Mouse (Mus musculus) embryonic facial prominence, embryonic 10.5 days (tissue): Measurements from ENCODE around the gene Sgms1. TPM values are rescaled to one million over a fixed set of nuclear protein-coding genes. Genes with fewer than 3 reads are reported as not detected.
A peak's percentile ranks its signal among the peaks of the same experiment; 100 is the strongest.

Source experiments
- DNase-seq: peaks from one replicate; pipeline ENCODE4 v3.0.0-alpha.2; 2017; ENCODE audit warnings: low spot score
- H3K27ac ChIP-seq: fragments of 300-500 bp; sonication (generic); replicated peaks from 2 replicates; pipeline ENCODE4 v1.5.1; 2016; ENCODE audit warnings: mild to moderate bottlenecking
- H3K27me3 ChIP-seq: fragments of 300-500 bp; sonication (generic); replicated peaks from 2 replicates; pipeline ENCODE4 v1.6.1; 2016; ENCODE audit warnings: low read depth, mild to moderate bottlenecking; ENCODE audit not compliant: poor library complexity, severe bottlenecking
- H3K36me3 ChIP-seq: fragments of 300-500 bp; sonication (generic); replicated peaks from 2 replicates; pipeline ENCODE4 v1.6.1; 2016; ENCODE audit warnings: mild to moderate bottlenecking, moderate library complexity
- H3K4me1 ChIP-seq: fragments of 300-500 bp; sonication (generic); 2 replicates; pipeline ENCODE4 v1.6.1; 2016
- H3K4me3 ChIP-seq: fragments of 300-500 bp; sonication (generic); 2 replicates; pipeline ENCODE4 v1.5.1; 2016; ENCODE audit warnings: mild to moderate bottlenecking, moderate library complexity
- H3K9me3 ChIP-seq: fragments of 300-500 bp; sonication (generic); 2 replicates; pipeline ENCODE4 v1.6.1; 2016; ENCODE audit warnings: mild to moderate bottlenecking
- WGBS: fragments of 180-500 bp; shearing (Covaris S2); methylation state at CpG from one replicate; pipeline ENCODE4 v1.1.7; 2016; 5-methylcytosine and 5-hydroxymethylcytosine counted together
- polyA plus RNA-seq: library from polyadenylated mRNA; unstranded; fragments of >200 nt; fragmentation: Nextera tagmentation; extraction: Ambion mirVana; gene quantifications from 2 replicates; pipeline ENCODE4 v1.2.1, GENCODE M21; 2016

Gene Sgms1
- polyA plus RNA-seq, 1 experiment from 2014 or later = 16.6 TPM

GRCm38 (mm10) chr19:32194074-32194473, 195.4 kb downstream of the Sgms1 start:
- no peak overlapping the region for H3K27ac ChIP-seq
- no peak overlapping the region for H3K4me3 ChIP-seq
- 91% methylated on average over 3 of the region's 3 CpGs for WGBS
- H3K9me3 ChIP-seq = no peaks in the 10 kb centered on the region
- H3K36me3 ChIP-seq = no peaks in the 10 kb centered on the region
- H3K27me3 ChIP-seq = no peaks in the 10 kb centered on the region
- H3K4me1 ChIP-seq = peaks cover 8% of the 10 kb centered on the region; the same call in 1 of the 2 replicates
- DNase-seq = no peak

- WGBS = 83% methylated on average over 3 of the region's 3 CpGs
- Histone ChIP-seq H3K4me3 (no peak overlapping the region), H3K9me3 (no peaks in the 10 kb centered on the region), H3K27me3 (no peaks in the 10 kb centered on the region), H3K27ac (no peak overlapping the region), H3K4me1 (peaks cover 13% of the 10 kb centered on the region), H3K36me3 (no peaks in the 10 kb centered on the region)
- DNase-seq = no peak
Observed at GRCm38 (mm10) chr19:32191596-32191995, 197.9 kb downstream of the Sgms1 start.

- Histone ChIP-seq H3K4me1 (peaks cover 6% of the 10 kb centered on the region), H3K4me3 (no peak overlapping the region), H3K27me3 (no peaks in the 10 kb centered on the region), H3K9me3 (no peaks in the 10 kb centered on the region), H3K27ac (no peak overlapping the region), H3K36me3 (no peaks in the 10 kb centered on the region)
- no peak for DNase-seq
- WGBS = 91% methylated on average over 6 of the region's 6 CpGs
Observed at GRCm38 (mm10) chr19:32189961-32190360, 199.6 kb downstream of the Sgms1 start.

GRCm38 (mm10) chr19:32189036-32189436, 200.5 kb downstream of the Sgms1 start:
- 61% methylated on average over 5 of the region's 5 CpGs for WGBS
- H3K27ac ChIP-seq = no peak overlapping the region
- no peak overlapping the region for H3K4me3 ChIP-seq
- H3K4me1 ChIP-seq = peaks cover 6% of the 10 kb centered on the region
- no peaks in the 10 kb centered on the region for H3K36me3 ChIP-seq
- DNase-seq = no peak
- H3K27me3 ChIP-seq = no peaks in the 10 kb centered on the region
- no peaks in the 10 kb centered on the region for H3K9me3 ChIP-seq

- peaks cover 9% of the 10 kb centered on the region for H3K4me1 ChIP-seq
- 84% methylated on average over 8 of the region's 8 CpGs for WGBS
Observed at GRCm38 (mm10) chr19:32186594-32187092, 202.9 kb downstream of the Sgms1 start.

GRCm38 (mm10) chr19:32183005-32183404, 206.5 kb downstream of the Sgms1 start:
- H3K36me3 ChIP-seq = no peaks in the 10 kb centered on the region
- H3K4me3 ChIP-seq = no peak overlapping the region
- 89% methylated on average over 4 of the region's 4 CpGs for WGBS
- H3K9me3 ChIP-seq = no peaks in the 10 kb centered on the region
- H3K27ac ChIP-seq = no peak overlapping the region
- H3K4me1 ChIP-seq = peaks cover 16% of the 10 kb centered on the region
- DNase-seq = no peak
- no peaks in the 10 kb centered on the region for H3K27me3 ChIP-seq

More at GRCm38 (mm10) chr19:32186594-32187092, 202.9 kb downstream of the Sgms1 start:
- H3K27ac ChIP-seq = no peak overlapping the region
- H3K27me3 ChIP-seq = no peaks in the 10 kb centered on the region
- H3K9me3 ChIP-seq = no peaks in the 10 kb centered on the region
- H3K36me3 ChIP-seq = no peaks in the 10 kb centered on the region
- H3K4me3 ChIP-seq = no peak overlapping the region
- DNase-seq = no peak

- Histone ChIP-seq H3K9me3 (no peaks in the 10 kb centered on the region), H3K27me3 (no peaks in the 10 kb centered on the region), H3K4me1 (peaks cover 16% of the 10 kb centered on the region), H3K27ac (no peak overlapping the region), H3K4me3 (no peak overlapping the region), H3K36me3 (no peaks in the 10 kb centered on the region)
- DNase-seq = no peak
- WGBS = 88% methylated on average over 5 of the region's 5 CpGs
Observed at GRCm38 (mm10) chr19:32182471-32182870, 207.0 kb downstream of the Sgms1 start.

GRCm38 (mm10) chr19:32181721-32182394, 207.7 kb downstream of the Sgms1 start:
- Histone ChIP-seq H3K36me3 (no peaks in the 10 kb centered on the region), H3K4me3 (no peak overlapping the region), H3K4me1 (peaks cover 16% of the 10 kb centered on the region), H3K9me3 (no peaks in the 10 kb centered on the region), H3K27me3 (no peaks in the 10 kb centered on the region), H3K27ac (peak overlapping the region; percentile 30)
- WGBS = 84% methylated on average over 12 of the region's 12 CpGs
- no peak for DNase-seq

- Histone ChIP-seq H3K9me3 (no peaks in the 10 kb centered on the region), H3K4me3 (no peak overlapping the region), H3K27me3 (no peaks in the 10 kb centered on the region), H3K4me1 (peaks cover 16% of the 10 kb centered on the region), H3K27ac (peak overlapping the region; percentile 30), H3K36me3 (no peaks in the 10 kb centered on the region)
- no peak for DNase-seq
- 80% methylated on average over 14 of the region's 14 CpGs for WGBS
Observed at GRCm38 (mm10) chr19:32180756-32181674, 208.5 kb downstream of the Sgms1 start.

GRCm38 (mm10) chr19:32179978-32180413, 209.5 kb downstream of the Sgms1 start:
- 74% methylated on average over 5 of the region's 5 CpGs for WGBS
- no peaks in the 10 kb centered on the region for H3K9me3 ChIP-seq
- H3K27ac ChIP-seq = peak overlapping the region; percentile 35
- H3K36me3 ChIP-seq = no peaks in the 10 kb centered on the region
- no peaks in the 10 kb centered on the region for H3K27me3 ChIP-seq
- peaks cover 16% of the 10 kb centered on the region for H3K4me1 ChIP-seq
- H3K4me3 ChIP-seq = no peak overlapping the region
- DNase-seq = no peak

GRCm38 (mm10) chr19:32179514-32179913, 210.0 kb downstream of the Sgms1 start:
- WGBS = 61% methylated on average over 4 of the region's 4 CpGs
- H3K36me3 ChIP-seq = no peaks in the 10 kb centered on the region
- peak overlapping the region; percentile 19; the same call in 1 of the 2 replicates for H3K27ac ChIP-seq
- H3K4me3 ChIP-seq = no peak overlapping the region
- DNase-seq = no peak
- peaks cover 16% of the 10 kb centered on the region for H3K4me1 ChIP-seq
- no peaks in the 10 kb centered on the region for H3K27me3 ChIP-seq
- H3K9me3 ChIP-seq = no peaks in the 10 kb centered on the region

- no peak overlapping the region for H3K27ac ChIP-seq
- 92% methylated on average over 2 of the region's 2 CpGs for WGBS
- H3K9me3 ChIP-seq = no peaks in the 10 kb centered on the region
- H3K27me3 ChIP-seq = no peaks in the 10 kb centered on the region
- peaks cover 16% of the 10 kb centered on the region for H3K4me1 ChIP-seq
- DNase-seq = no peak
- no peaks in the 10 kb centered on the region for H3K36me3 ChIP-seq
- H3K4me3 ChIP-seq = no peak overlapping the region
Observed at GRCm38 (mm10) chr19:32178161-32178560, 211.4 kb downstream of the Sgms1 start.
